Mouse (Mus musculus) E14TG2a.4 (cell line): Measurements from ENCODE around the gene Hoxb4.

ENCODE experiments used
- CTCF ChIP-seq: conservative IDR thresholded peaks from 2 replicates; pipeline ENCODE4 v1.5.1; 2014; ENCODE audit warnings: low read length
- NANOG ChIP-seq: IDR thresholded peaks from 2 replicates; pipeline ENCODE4 v1.6.1; 2014; ENCODE audit warnings: borderline replicate concordance, low read length, mixed read lengths

GRCm38 (mm10) chr11:96349491-96350340 lies 31.6 kb downstream of the Hoxb4 start:
- TF ChIP-seq CTCF (no peak), NANOG (no peak)
